Mouse (Mus musculus) liver, embryonic 13.5 days (tissue): ENCODE measurements around the gene Rpf2. TPM values are rescaled to one million over a fixed set of nuclear protein-coding genes. Genes with fewer than 3 reads are reported as not detected.
A peak's percentile ranks its signal among the peaks of the same experiment; 100 is the strongest.

Experiments used
- ATAC-seq: fragments of 200-750 bp; cut with Nextera tagmentation; 2 replicates; pipeline ENCODE4 v1.8.0; 2017; ENCODE audit warnings: low read depth, mild to moderate bottlenecking, moderate number of reproducible peaks, moderate library complexity
- DNase-seq: peaks from one replicate; pipeline ENCODE4 v3.0.0; 2022
- H3K27ac ChIP-seq: fragments of 300-500 bp; sonication (generic); 2 replicates; pipeline ENCODE4 v1.5.1; 2015; ENCODE audit warnings: moderate library complexity, mild to moderate bottlenecking, inconsistent platforms
- H3K27me3 ChIP-seq: fragments of 300-500 bp; sonication (generic); 2 replicates; pipeline ENCODE4 v1.6.1; 2015; ENCODE audit warnings: mild to moderate bottlenecking, inconsistent platforms
- H3K36me3 ChIP-seq: fragments of 300-500 bp; sonication (generic); 2 replicates; pipeline ENCODE4 v1.6.1; 2015; ENCODE audit warnings: mild to moderate bottlenecking, inconsistent platforms
- H3K4me1 ChIP-seq: fragments of 300-500 bp; sonication (generic); replicated peaks from 2 replicates; pipeline ENCODE4 v1.6.1; 2015; ENCODE audit warnings: inconsistent platforms
- H3K4me2 ChIP-seq: fragments of 300-500 bp; sonication (generic); 2 replicates; pipeline ENCODE4 v1.6.1; 2015; ENCODE audit warnings: inconsistent platforms, mild to moderate bottlenecking, moderate library complexity
- H3K4me3 ChIP-seq: fragments of 300-500 bp; sonication (generic); replicated peaks from 2 replicates; pipeline ENCODE4 v1.5.1; 2015; ENCODE audit warnings: mild to moderate bottlenecking, inconsistent platforms
- H3K9ac ChIP-seq: fragments of 300-500 bp; sonication (generic); 2 replicates; pipeline ENCODE4 v1.6.1; 2015; ENCODE audit warnings: mild to moderate bottlenecking, inconsistent platforms
- H3K9me3 ChIP-seq: fragments of 300-500 bp; sonication (generic); replicated peaks from 2 replicates; pipeline ENCODE4 v1.6.1; 2016; ENCODE audit warnings: inconsistent platforms
- WGBS: fragments of 180-500 bp; shearing (Covaris S2); methylation state at CpG from one replicate; pipeline ENCODE4 v1.1.7; 2015; ENCODE audit not compliant: insufficient replicate concordance; 5-methylcytosine and 5-hydroxymethylcytosine counted together
- polyA plus RNA-seq: library from polyadenylated mRNA; unstranded; fragments of >200 nt; fragmentation: Nextera tagmentation; extraction: Ambion mirVana; gene quantifications from 2 replicates; pipeline ENCODE4 v1.2.1, GENCODE M21; 2015

Rpf2 gene
- 61.4 and 74.1 TPM in 2 replicates for polyA plus RNA-seq

GRCm38 (mm10) chr10:40246374-40247165 is at the start of gene Rpf2:
Gene Rpf2, minus strand, starts transcription at chr10:40247036.
- DNase-seq (peak; percentile 75), ATAC-seq (peak; percentile 88)
- Histone ChIP-seq H3K36me3 (peaks cover 63% of the 10 kb centered on the region), H3K9ac (peak within 1 kb of the TSS; percentile 75), H3K4me2 (peak within 1 kb of the TSS; percentile 76), H3K9me3 (no peaks in the 10 kb centered on the region), H3K4me1 (peaks cover 29% of the 10 kb centered on the region), H3K27me3 (no peaks in the 10 kb centered on the region), H3K4me3 (peak within 1 kb of the TSS; percentile 80), H3K27ac (peak within 1 kb of the TSS; percentile 76)
- under 1% methylated on average over 54 of the region's 54 CpGs for WGBS

GRCm38 (mm10) chr10:40292640-40293039 is 45.8 kb upstream of the Rpf2 start:
- no peak for DNase-seq
- Histone ChIP-seq H3K9me3 (no peaks in the 10 kb centered on the region), H3K27me3 (no peaks in the 10 kb centered on the region), H3K4me3 (no peak overlapping the region), H3K4me1 (peaks cover 50% of the 10 kb centered on the region), H3K36me3 (peaks cover 75% of the 10 kb centered on the region), H3K9ac (no peak overlapping the region), H3K4me2 (no peak overlapping the region), H3K27ac (peak overlapping the region; percentile 47)
- WGBS = 84% methylated on average over 6 of the region's 6 CpGs
- ATAC-seq = no peak

- ATAC-seq = no peak
Observed at GRCm38 (mm10) chr10:40286767-40287166, 39.9 kb upstream of the Rpf2 start.

GRCm38 (mm10) chr10:40285571-40285970 is 38.7 kb upstream of the Rpf2 start:
- DNase-seq (no peak), ATAC-seq (peak; percentile 25; the same call in 1 of the 2 replicates)
- Histone ChIP-seq H3K9ac (no peak overlapping the region), H3K27ac (no peak overlapping the region), H3K27me3 (no peaks in the 10 kb centered on the region), H3K4me2 (no peak overlapping the region), H3K4me1 (no peaks in the 10 kb centered on the region; the same call in 1 of the 2 replicates), H3K9me3 (no peaks in the 10 kb centered on the region), H3K36me3 (peaks cover 37% of the 10 kb centered on the region), H3K4me3 (no peak overlapping the region)
- WGBS = 76% methylated on average over 1 of the region's 1 CpGs

More at GRCm38 (mm10) chr10:40286767-40287166, 39.9 kb upstream of the Rpf2 start:
- Histone ChIP-seq H3K4me3 (no peak overlapping the region), H3K4me1 (no peaks in the 10 kb centered on the region; the same call in 1 of the 2 replicates), H3K27ac (no peak overlapping the region), H3K27me3 (no peaks in the 10 kb centered on the region), H3K9ac (no peak overlapping the region), H3K9me3 (no peaks in the 10 kb centered on the region), H3K36me3 (peaks cover 49% of the 10 kb centered on the region), H3K4me2 (no peak overlapping the region)
- no peak for DNase-seq
- WGBS = 51% methylated on average over 1 of the region's 1 CpGs

- H3K9ac ChIP-seq = no peak overlapping the region
- no peak overlapping the region for H3K4me2 ChIP-seq
- H3K9me3 ChIP-seq = no peaks in the 10 kb centered on the region
- 78% methylated on average over 3 of the region's 3 CpGs for WGBS
- H3K36me3 ChIP-seq = peaks cover 31% of the 10 kb centered on the region
- DNase-seq (no peak), ATAC-seq (no peak)
- H3K27ac ChIP-seq = no peak overlapping the region
- H3K4me1 ChIP-seq = no peaks in the 10 kb centered on the region; the same call in 1 of the 2 replicates
- H3K27me3 ChIP-seq = no peaks in the 10 kb centered on the region
- no peak overlapping the region for H3K4me3 ChIP-seq
Observed at GRCm38 (mm10) chr10:40284997-40285396, 38.2 kb upstream of the Rpf2 start.

GRCm38 (mm10) chr10:40284179-40284831 is 37.5 kb upstream of the Rpf2 start:
- H3K4me2 ChIP-seq = no peak overlapping the region
- peaks cover 24% of the 10 kb centered on the region for H3K36me3 ChIP-seq
- peaks cover 3% of the 10 kb centered on the region for H3K4me1 ChIP-seq
- no peaks in the 10 kb centered on the region for H3K9me3 ChIP-seq
- WGBS = 82% methylated on average over 10 of the region's 10 CpGs
- DNase-seq (no peak), ATAC-seq (peak; percentile 28; the same call in 1 of the 2 replicates)
- H3K4me3 ChIP-seq = no peak overlapping the region
- no peak overlapping the region for H3K9ac ChIP-seq
- no peaks in the 10 kb centered on the region for H3K27me3 ChIP-seq
- H3K27ac ChIP-seq = no peak overlapping the region

- no peak for ATAC-seq
- Histone ChIP-seq H3K27me3 (no peaks in the 10 kb centered on the region), H3K36me3 (peaks cover 23% of the 10 kb centered on the region), H3K4me1 (peaks cover 10% of the 10 kb centered on the region), H3K27ac (no peak overlapping the region), H3K9me3 (no peaks in the 10 kb centered on the region), H3K4me2 (no peak overlapping the region), H3K4me3 (no peak overlapping the region), H3K9ac (no peak overlapping the region)
- DNase-seq = no peak
- WGBS = 85% methylated on average over 9 of the region's 9 CpGs
Observed at GRCm38 (mm10) chr10:40283636-40284035, 36.8 kb upstream of the Rpf2 start.

- Histone ChIP-seq H3K4me2 (no peak overlapping the region), H3K27ac (no peak overlapping the region), H3K4me1 (peaks cover 21% of the 10 kb centered on the region), H3K36me3 (peaks cover 16% of the 10 kb centered on the region), H3K4me3 (no peak overlapping the region), H3K9ac (no peak overlapping the region), H3K27me3 (no peaks in the 10 kb centered on the region), H3K9me3 (no peaks in the 10 kb centered on the region)
- ATAC-seq (no peak), DNase-seq (no peak)
- WGBS = 85% methylated on average over 2 of the region's 2 CpGs
Observed at GRCm38 (mm10) chr10:40281565-40281964, 34.7 kb upstream of the Rpf2 start.

GRCm38 (mm10) chr10:40278317-40278716 is 31.5 kb upstream of the Rpf2 start:
- WGBS = 51% methylated on average over 5 of the region's 5 CpGs
- no peaks in the 10 kb centered on the region for H3K27me3 ChIP-seq
- H3K27ac ChIP-seq = no peak overlapping the region
- H3K4me3 ChIP-seq = no peak overlapping the region
- no peak overlapping the region for H3K9ac ChIP-seq
- no peak overlapping the region for H3K4me2 ChIP-seq
- H3K4me1 ChIP-seq = peaks cover 51% of the 10 kb centered on the region
- no peaks in the 10 kb centered on the region for H3K36me3 ChIP-seq
- DNase-seq (no peak), ATAC-seq (no peak)
- H3K9me3 ChIP-seq = no peaks in the 10 kb centered on the region

GRCm38 (mm10) chr10:40275991-40276390 is 29.2 kb upstream of the Rpf2 start:
- DNase-seq (peak; percentile 16), ATAC-seq (0 out of 2 replicates have a peak, but pooled peaks have one; percentile 7)
- peak overlapping the region; percentile 27; the same call in 1 of the 2 replicates for H3K4me2 ChIP-seq
- H3K27ac ChIP-seq = peak overlapping the region; percentile 76
- H3K9me3 ChIP-seq = no peaks in the 10 kb centered on the region
- peak overlapping the region; percentile 49 for H3K9ac ChIP-seq
- no peaks in the 10 kb centered on the region for H3K36me3 ChIP-seq
- 22% methylated on average over 7 of the region's 7 CpGs for WGBS
- H3K27me3 ChIP-seq = no peaks in the 10 kb centered on the region
- peaks cover 62% of the 10 kb centered on the region for H3K4me1 ChIP-seq
- H3K4me3 ChIP-seq = no peak overlapping the region

- Histone ChIP-seq H3K4me3 (0 out of 2 replicates have a peak overlapping the region, but pooled peaks have one; percentile 22), H3K4me2 (peak overlapping the region; percentile 63), H3K9me3 (no peaks in the 10 kb centered on the region), H3K27me3 (no peaks in the 10 kb centered on the region), H3K9ac (peak overlapping the region; percentile 53), H3K36me3 (no peaks in the 10 kb centered on the region), H3K27ac (peak overlapping the region; percentile 93), H3K4me1 (peaks cover 55% of the 10 kb centered on the region)
- peak; percentile 99 for ATAC-seq
- DNase-seq = peak; percentile 78
- WGBS = 31% methylated on average over 5 of the region's 5 CpGs
Observed at GRCm38 (mm10) chr10:40273938-40274337, 27.1 kb upstream of the Rpf2 start.
